Mouse (Mus musculus): ENCODE results near the gene Cecr2.

DNA sequence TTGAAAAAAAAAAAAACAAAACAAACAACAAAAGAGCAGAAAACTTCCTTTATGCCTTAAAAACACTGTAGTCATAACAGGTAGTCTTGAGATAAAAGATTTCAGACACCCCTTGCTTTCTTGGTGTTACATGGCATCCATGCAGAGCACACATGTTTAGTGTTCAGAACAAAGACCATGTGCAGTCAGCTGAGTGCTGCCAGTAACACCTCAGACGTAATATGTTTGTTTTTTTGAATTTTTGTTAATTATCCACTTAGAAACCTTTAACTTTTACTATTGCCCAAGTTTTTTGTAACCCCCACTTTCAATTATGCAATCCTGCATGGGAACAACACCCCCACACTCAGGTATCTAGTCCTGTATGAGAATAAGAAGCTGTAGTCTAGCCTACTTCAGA is 42.6 kb downstream of the Cecr2 start:
- TF ChIP-seq CTCF (conservative IDR thresholded peaks at IDR 0.05; ENCODE audit: low read length) (no peak), POU5F1 (IDR thresholded peaks at IDR 0.05; ENCODE audit: borderline replicate concordance, low read length) (no peak), NANOG (IDR thresholded peaks at IDR 0.05; ENCODE audit: borderline replicate concordance, low read length) (no peak)

Data from E14TG2a.4 (cell line).